Mouse (Mus musculus) limb, embryonic 14.5 days (tissue): ENCODE results near the gene Pank4. TPM values are rescaled to one million over a fixed set of nuclear protein-coding genes. Genes with fewer than 3 reads are reported as not detected.
A peak's percentile ranks its signal among the peaks of the same experiment; 100 is the strongest.

Source experiments
- ATAC-seq: fragments of 200-750 bp; cut with Nextera tagmentation; 2 replicates; pipeline ENCODE4 v1.8.0; 2017; ENCODE audit warnings: low read depth, moderate number of reproducible peaks, moderate TSS enrichment; ENCODE audit not compliant: low FRiP score
- DNase-seq: peaks from one replicate; pipeline ENCODE4 v3.0.0-alpha.2; 2015; ENCODE audit warnings: low spot score
- H3K27ac ChIP-seq: fragments of 300-500 bp; sonication (generic); replicated peaks from 2 replicates; pipeline ENCODE4 v1.5.1; 2014; ENCODE audit warnings: low read depth, mild to moderate bottlenecking, low read length, moderate library complexity, mixed read lengths
- H3K27me3 ChIP-seq: fragments of 300-500 bp; sonication (generic); 2 replicates; pipeline ENCODE4 v1.6.1; 2014; ENCODE audit warnings: low read length, mixed read lengths; ENCODE audit not compliant: control insufficient read depth, insufficient read depth
- H3K36me3 ChIP-seq: fragments of 300-500 bp; sonication (generic); 2 replicates; pipeline ENCODE4 v1.6.1; 2014; ENCODE audit warnings: mild to moderate bottlenecking, low read length, moderate library complexity, mixed read lengths; ENCODE audit not compliant: control insufficient read depth, insufficient read depth
- H3K4me1 ChIP-seq: fragments of 300-500 bp; sonication (generic); 2 replicates; pipeline ENCODE4 v1.6.1; 2014; ENCODE audit warnings: antibody characterized with exemption, low read length, mixed read lengths; ENCODE audit not compliant: control insufficient read depth, insufficient read depth
- H3K4me2 ChIP-seq: fragments of 300-500 bp; sonication (generic); replicated peaks from 2 replicates; pipeline ENCODE4 v1.6.1; 2014; ENCODE audit warnings: low read depth, mild to moderate bottlenecking, low read length, moderate library complexity; ENCODE audit not compliant: severe bottlenecking
- H3K4me3 ChIP-seq: fragments of 300-500 bp; sonication (generic); replicated peaks from 2 replicates; pipeline ENCODE4 v1.5.1; 2014; ENCODE audit warnings: low read length
- H3K9ac ChIP-seq: fragments of 300-500 bp; sonication (generic); 2 replicates; pipeline ENCODE4 v1.6.1; 2014; ENCODE audit warnings: mild to moderate bottlenecking, low read depth, low read length, moderate library complexity; ENCODE audit not compliant: severe bottlenecking
- H3K9me3 ChIP-seq: fragments of 300-500 bp; sonication (generic); 2 replicates; pipeline ENCODE4 v1.6.1; 2016; ENCODE audit warnings: low read length; ENCODE audit not compliant: control insufficient read depth
- POLR2A ChIP-seq: fragments of 200-500 bp; IDR thresholded peaks from 2 replicates; pipeline ENCODE4 v1.8.0; 2012; ENCODE audit warnings: inconsistent platforms, mild to moderate bottlenecking, moderate library complexity, borderline replicate concordance; ENCODE audit not compliant: insufficient read depth, insufficient read length; ENCODE audit errors: extremely low read depth
- WGBS: fragments of 180-500 bp; shearing (Covaris S2); extraction: QIAGEN DNeasy Blood & Tissue Kit; methylation state at CpG from one replicate; pipeline ENCODE4 v1.1.7; 2014; 5-methylcytosine and 5-hydroxymethylcytosine counted together
- polyA plus RNA-seq, 2 experiments: library from polyadenylated mRNA; depleted of rRNA in 1 of 2; stranded (reverse) in 1 of 2; unstranded in 1 of 2; fragments of >200 nt; fragmentation: Nextera tagmentation in 1 of 2; extraction: Ambion mirVana in 1 of 2; gene quantifications; 2 replicates each; pipeline versions ENCODE4 v1.2.1 to v1.2.3; 2012 to 2014

Gene Pank4
- polyA plus RNA-seq, 2 experiments, result 36.9 to 76.3 TPM

GRCm38 (mm10) chr4:155008075-155008474, 44.2 kb downstream of the Pank4 start:
- TF ChIP-seq POLR2A, result no peak
- H3K4me3 ChIP-seq, result no peak overlapping the region
- H3K9ac ChIP-seq, result no peak overlapping the region
- H3K36me3 ChIP-seq, result no peaks in the 10 kb centered on the region
- H3K27ac ChIP-seq, result no peak overlapping the region
- DNase-seq (no peak), ATAC-seq (no peak)
- H3K9me3 ChIP-seq, result no peaks in the 10 kb centered on the region
- H3K27me3 ChIP-seq, result no peaks in the 10 kb centered on the region
- no peak overlapping the region for H3K4me2 ChIP-seq
- H3K4me1 ChIP-seq, result no peaks in the 10 kb centered on the region

- Histone ChIP-seq H3K36me3 (no peaks in the 10 kb centered on the region), H3K4me1 (no peaks in the 10 kb centered on the region), H3K9ac (no peak overlapping the region), H3K9me3 (no peaks in the 10 kb centered on the region), H3K4me3 (no peak overlapping the region), H3K27me3 (no peaks in the 10 kb centered on the region), H3K27ac (no peak overlapping the region), H3K4me2 (no peak overlapping the region)
- no peak for TF ChIP-seq POLR2A
- DNase-seq (no peak), ATAC-seq (no peak)
- 82% methylated on average over 3 of the region's 3 CpGs for WGBS
Observed at GRCm38 (mm10) chr4:155009216-155009615, 45.3 kb downstream of the Pank4 start.

GRCm38 (mm10) chr4:155010870-155011269, 46.9 kb downstream of the Pank4 start:
- H3K27me3 ChIP-seq, result no peaks in the 10 kb centered on the region
- H3K36me3 ChIP-seq, result no peaks in the 10 kb centered on the region
- ATAC-seq (no peak), DNase-seq (no peak)
- no peak overlapping the region for H3K4me3 ChIP-seq
- no peak overlapping the region for H3K9ac ChIP-seq
- no peak for TF ChIP-seq POLR2A
- H3K27ac ChIP-seq, result no peak overlapping the region
- 86% methylated on average over 5 of the region's 5 CpGs for WGBS
- no peaks in the 10 kb centered on the region for H3K9me3 ChIP-seq
- no peak overlapping the region for H3K4me2 ChIP-seq
- H3K4me1 ChIP-seq, result no peaks in the 10 kb centered on the region

- no peak for TF ChIP-seq POLR2A
Observed at GRCm38 (mm10) chr4:155011312-155012025, 47.5 kb downstream of the Pank4 start.

GRCm38 (mm10) chr4:155012115-155012514, 48.2 kb downstream of the Pank4 start:
- 39% methylated on average over 2 of the region's 2 CpGs for WGBS

More at GRCm38 (mm10) chr4:155011312-155012025, 47.5 kb downstream of the Pank4 start:
- Histone ChIP-seq H3K9me3 (no peaks in the 10 kb centered on the region), H3K36me3 (no peaks in the 10 kb centered on the region), H3K4me1 (no peaks in the 10 kb centered on the region), H3K27me3 (no peaks in the 10 kb centered on the region), H3K4me2 (no peak overlapping the region), H3K9ac (no peak overlapping the region), H3K27ac (no peak overlapping the region), H3K4me3 (no peak overlapping the region)
- 70% methylated on average over 8 of the region's 8 CpGs for WGBS
- ATAC-seq (no peak), DNase-seq (no peak)

GRCm38 (mm10) chr4:155012788-155013187, 48.9 kb downstream of the Pank4 start:
- ATAC-seq (peak; percentile 50; the same call in 1 of the 2 replicates), DNase-seq (peak; percentile 65)
- H3K4me2 ChIP-seq, result no peak overlapping the region
- TF ChIP-seq POLR2A, result no peak
- no peaks in the 10 kb centered on the region for H3K27me3 ChIP-seq
- no peaks in the 10 kb centered on the region for H3K36me3 ChIP-seq
- no peaks in the 10 kb centered on the region for H3K4me1 ChIP-seq
- H3K9me3 ChIP-seq, result no peaks in the 10 kb centered on the region
- no peak overlapping the region for H3K4me3 ChIP-seq
- WGBS, result 4% methylated on average over 4 of the region's 4 CpGs
- no peak overlapping the region for H3K9ac ChIP-seq
- no peak overlapping the region for H3K27ac ChIP-seq

More at GRCm38 (mm10) chr4:155012115-155012514, 48.2 kb downstream of the Pank4 start:
- Histone ChIP-seq H3K4me3 (no peak overlapping the region), H3K4me1 (no peaks in the 10 kb centered on the region), H3K9me3 (no peaks in the 10 kb centered on the region), H3K27ac (no peak overlapping the region), H3K9ac (no peak overlapping the region), H3K36me3 (no peaks in the 10 kb centered on the region), H3K4me2 (no peak overlapping the region), H3K27me3 (no peaks in the 10 kb centered on the region)
- no peak for ATAC-seq
- no peak for TF ChIP-seq POLR2A
- DNase-seq, result no peak
